Mouse (Mus musculus): Measurements from ENCODE around the gene Gga2. TPM values are rescaled to one million over a fixed set of nuclear protein-coding genes. Genes with fewer than 3 reads are reported as not detected.

The Gga2 gene
- polyA plus RNA-seq, 1 experiment from 2014 or later: 22.3 TPM

DNA sequence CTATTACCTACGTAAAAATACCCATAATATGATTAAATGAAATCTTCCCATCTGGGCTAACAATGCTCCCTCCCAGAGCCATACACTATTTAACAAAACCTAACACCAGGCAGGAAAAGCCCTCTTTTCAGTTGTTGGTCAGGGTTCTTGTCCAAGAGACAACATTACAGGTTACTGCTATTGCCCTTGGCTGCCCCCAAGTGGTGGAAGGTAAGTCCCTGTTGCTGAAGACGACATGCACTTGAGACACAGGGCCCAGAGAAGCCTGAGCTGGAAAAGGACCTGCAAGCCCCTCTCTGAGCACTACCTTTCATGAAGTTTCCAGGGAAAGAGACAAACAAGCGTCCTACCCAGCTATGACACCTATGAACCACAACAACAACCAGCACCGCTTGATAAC, 46.0 kb downstream of the Gga2 start:
- no peak overlapping the region for H3K4me3 ChIP-seq (ENCODE audit: low read depth, low read length)
- H3K9me3 ChIP-seq (ENCODE audit: low read length): no peaks in the 10 kb centered on the region
- 61% methylated on average over 4 of the region's 4 CpGs for WGBS
- no peak overlapping the region for H3K9ac ChIP-seq (replicated peaks; ENCODE audit: low read depth)
- H3K4me2 ChIP-seq (replicated peaks; ENCODE audit: low read depth, low read length): no peak overlapping the region
- H3K36me3 ChIP-seq (ENCODE audit: insufficient read depth, low read length): 0 out of 2 replicates have a peak, but pooled peaks cover 3% of the 10 kb centered on the region
- H3K27ac ChIP-seq (ENCODE audit: low read length): no peak overlapping the region
- DNase-seq (ENCODE audit: low spot score): peak; percentile 74
- H3K27me3 ChIP-seq (replicated peaks; ENCODE audit: insufficient read depth, low read length): no peaks in the 10 kb centered on the region
- no peak for ATAC-seq
- TF ChIP-seq CTCF (IDR thresholded peaks at IDR 0.05) (peak; percentile 85), EP300 (IDR thresholded peaks at IDR 0.05) (no peak)
- no peaks in the 10 kb centered on the region for H3K4me1 ChIP-seq (ENCODE audit: insufficient read depth, low read depth, low read length)

- 83% methylated on average over 3 of the region's 3 CpGs for WGBS
- H3K27me3 ChIP-seq (replicated peaks; ENCODE audit: insufficient read depth, low read length): no peaks in the 10 kb centered on the region
- TF ChIP-seq EP300 (IDR thresholded peaks at IDR 0.05) (no peak), CTCF (IDR thresholded peaks at IDR 0.05) (no peak)
- H3K9ac ChIP-seq (replicated peaks; ENCODE audit: low read depth): no peak overlapping the region
- no peak overlapping the region for H3K4me3 ChIP-seq (ENCODE audit: low read depth, low read length)
- ATAC-seq: no peak
- DNase-seq (ENCODE audit: low spot score): no peak
- 0 out of 2 replicates have a peak, but pooled peaks cover 6% of the 10 kb centered on the region for H3K36me3 ChIP-seq (ENCODE audit: insufficient read depth, low read length)
- no peak overlapping the region for H3K27ac ChIP-seq (ENCODE audit: low read length)
- H3K4me1 ChIP-seq (ENCODE audit: insufficient read depth, low read depth, low read length): no peaks in the 10 kb centered on the region
- no peaks in the 10 kb centered on the region for H3K9me3 ChIP-seq (ENCODE audit: low read length)
- no peak overlapping the region for H3K4me2 ChIP-seq (replicated peaks; ENCODE audit: low read depth, low read length)
These were observed 49.3 kb downstream of the Gga2 start for GRCm38 (mm10) chr7:121971698-121972097.

DNA sequence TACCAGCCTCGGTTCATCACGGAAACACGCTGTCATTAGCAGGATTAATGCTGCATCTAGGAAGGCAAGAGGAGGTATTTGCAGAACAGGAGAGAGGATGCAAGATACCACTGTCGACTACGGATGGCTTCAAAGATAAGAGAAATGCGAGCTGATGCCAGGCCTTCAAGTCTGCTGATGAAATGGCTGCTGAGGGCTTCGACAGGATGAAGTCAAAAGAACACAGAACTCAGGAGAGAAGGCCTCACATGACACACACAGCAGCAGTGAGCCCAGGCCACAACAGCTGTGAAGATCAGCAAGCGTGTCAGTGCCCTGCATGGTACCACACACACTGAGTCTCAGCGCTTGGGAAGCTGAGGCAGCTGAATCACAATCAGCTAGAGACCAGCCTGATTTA, 50.8 kb downstream of the Gga2 start:
- Histone ChIP-seq H3K9me3 (ENCODE audit: low read length) (no peaks in the 10 kb centered on the region), H3K36me3 (ENCODE audit: insufficient read depth, low read length) (0 out of 2 replicates have a peak, but pooled peaks cover 6% of the 10 kb centered on the region), H3K4me1 (ENCODE audit: insufficient read depth, low read depth, low read length) (no peaks in the 10 kb centered on the region), H3K27me3 (replicated peaks; ENCODE audit: insufficient read depth, low read length) (no peaks in the 10 kb centered on the region), H3K9ac (replicated peaks; ENCODE audit: low read depth) (no peak overlapping the region), H3K4me3 (ENCODE audit: low read depth, low read length) (no peak overlapping the region), H3K27ac (ENCODE audit: low read length) (no peak overlapping the region), H3K4me2 (replicated peaks; ENCODE audit: low read depth, low read length) (no peak overlapping the region)
- WGBS: 81% methylated on average over 9 of the region's 9 CpGs
- ATAC-seq: no peak
- no peak for TF ChIP-seq CTCF (IDR thresholded peaks at IDR 0.05)
- no peak for TF ChIP-seq EP300 (IDR thresholded peaks at IDR 0.05)
- DNase-seq (ENCODE audit: low spot score): no peak

DNA sequence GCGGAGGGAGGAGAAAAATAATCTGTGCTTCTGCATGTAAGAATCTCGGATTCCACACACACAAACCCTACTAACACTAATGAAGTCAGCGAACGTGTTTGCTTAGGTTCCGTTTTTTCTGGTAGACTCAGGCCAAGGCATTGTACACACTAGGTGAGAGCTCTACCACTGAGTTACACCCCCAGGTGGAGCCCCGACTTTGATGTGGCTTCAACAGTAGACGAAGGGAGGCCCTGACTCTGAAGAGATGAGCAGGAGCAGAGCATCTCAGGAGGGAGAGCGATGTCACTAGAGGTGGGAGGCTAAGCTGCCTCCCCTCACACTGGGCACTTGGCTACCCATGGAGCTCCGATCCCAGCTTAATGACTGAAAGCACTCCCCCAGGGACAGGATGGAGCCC, 52.2 kb downstream of the Gga2 start:
- H3K4me2 ChIP-seq (replicated peaks; ENCODE audit: low read depth, low read length): no peak overlapping the region
- 90% methylated on average over 9 of the region's 9 CpGs for WGBS
- no peak for ATAC-seq

DNA sequence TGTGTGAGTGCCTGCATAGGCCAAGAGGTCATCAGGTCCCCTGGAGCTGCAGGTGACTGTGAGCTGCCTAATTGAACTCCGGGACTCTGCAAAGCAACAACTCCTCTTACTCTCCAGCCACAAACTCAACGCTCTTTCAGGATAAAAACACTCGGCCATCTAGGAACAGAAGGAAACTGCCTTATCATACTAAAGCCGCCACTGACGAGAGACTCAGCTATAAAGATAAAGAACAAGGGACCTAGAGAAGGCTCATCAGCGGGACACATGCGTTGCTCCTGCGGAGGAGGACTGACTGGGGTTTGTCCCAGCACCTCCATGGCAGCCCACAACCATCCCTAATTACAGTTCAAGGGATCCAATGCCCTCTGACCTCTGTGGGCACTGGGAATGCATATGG, 52.8 kb downstream of the Gga2 start:
- Histone ChIP-seq H3K9me3 (ENCODE audit: low read length) (no peaks in the 10 kb centered on the region), H3K27me3 (replicated peaks; ENCODE audit: insufficient read depth, low read length) (no peaks in the 10 kb centered on the region), H3K4me1 (ENCODE audit: insufficient read depth, low read depth, low read length) (no peaks in the 10 kb centered on the region), H3K9ac (replicated peaks; ENCODE audit: low read depth) (no peak overlapping the region), H3K4me2 (replicated peaks; ENCODE audit: low read depth, low read length) (no peak overlapping the region), H3K27ac (ENCODE audit: low read length) (no peak overlapping the region), H3K4me3 (ENCODE audit: low read depth, low read length) (no peak overlapping the region), H3K36me3 (ENCODE audit: insufficient read depth, low read length) (0 out of 2 replicates have a peak, but pooled peaks cover 6% of the 10 kb centered on the region)
- DNase-seq (ENCODE audit: low spot score): no peak
- TF ChIP-seq CTCF (IDR thresholded peaks at IDR 0.05) (no peak), EP300 (IDR thresholded peaks at IDR 0.05) (no peak)
- ATAC-seq: no peak
- 66% methylated on average over 8 of the region's 8 CpGs for WGBS

More for the DNA sequence above, 52.2 kb downstream of the Gga2 start:
- no peak for DNase-seq (ENCODE audit: low spot score)
- TF ChIP-seq EP300 (IDR thresholded peaks at IDR 0.05): no peak
- Histone ChIP-seq H3K4me1 (ENCODE audit: insufficient read depth, low read depth, low read length) (no peaks in the 10 kb centered on the region), H3K36me3 (ENCODE audit: insufficient read depth, low read length) (0 out of 2 replicates have a peak, but pooled peaks cover 6% of the 10 kb centered on the region), H3K27me3 (replicated peaks; ENCODE audit: insufficient read depth, low read length) (no peaks in the 10 kb centered on the region), H3K27ac (ENCODE audit: low read length) (no peak overlapping the region), H3K9me3 (ENCODE audit: low read length) (no peaks in the 10 kb centered on the region), H3K4me3 (ENCODE audit: low read depth, low read length) (no peak overlapping the region), H3K9ac (replicated peaks; ENCODE audit: low read depth) (no peak overlapping the region)

DNA sequence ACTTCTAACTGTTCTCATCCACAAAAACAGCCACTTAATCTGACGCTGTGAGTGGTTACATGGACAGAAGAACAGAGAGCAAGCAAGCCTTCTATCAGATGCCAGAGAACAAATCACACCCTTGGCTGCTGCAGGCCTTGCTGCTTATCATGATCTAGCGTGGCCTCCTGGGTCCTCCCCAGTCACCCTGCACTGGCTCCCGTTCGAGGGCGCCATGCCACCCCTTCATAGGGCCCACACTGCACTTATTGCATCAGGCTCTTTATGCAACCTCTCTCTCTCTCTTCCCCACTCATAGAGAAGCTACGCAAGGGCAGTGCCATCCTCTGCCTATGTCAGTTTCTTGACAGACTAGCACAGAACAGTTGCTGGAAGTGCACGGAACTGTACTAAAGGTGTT, 54.9 kb downstream of the Gga2 start:
- DNase-seq (ENCODE audit: low spot score): no peak
- H3K4me1 ChIP-seq (ENCODE audit: insufficient read depth, low read depth, low read length): no peaks in the 10 kb centered on the region
- no peaks in the 10 kb centered on the region for H3K27me3 ChIP-seq (replicated peaks; ENCODE audit: insufficient read depth, low read length)
- no peak overlapping the region for H3K27ac ChIP-seq (ENCODE audit: low read length)
- no peak overlapping the region for H3K4me3 ChIP-seq (ENCODE audit: low read depth, low read length)
- TF ChIP-seq CTCF (IDR thresholded peaks at IDR 0.05) (no peak), EP300 (IDR thresholded peaks at IDR 0.05) (no peak)
- H3K9me3 ChIP-seq (ENCODE audit: low read length): no peaks in the 10 kb centered on the region
- H3K36me3 ChIP-seq (ENCODE audit: insufficient read depth, low read length): peaks cover 10% of the 10 kb centered on the region; the same call in 1 of the 2 replicates
- no peak overlapping the region for H3K9ac ChIP-seq (replicated peaks; ENCODE audit: low read depth)
- no peak overlapping the region for H3K4me2 ChIP-seq (replicated peaks; ENCODE audit: low read depth, low read length)
- WGBS: 78% methylated on average over 7 of the region's 7 CpGs
- ATAC-seq: no peak

GRCm38 (mm10) chr7:121963883-121964398, 57.1 kb downstream of the Gga2 start:
- WGBS: 59% methylated on average over 6 of the region's 6 CpGs
- Histone ChIP-seq H3K9ac (replicated peaks; ENCODE audit: low read depth) (no peak overlapping the region), H3K27ac (ENCODE audit: low read length) (no peak overlapping the region), H3K4me1 (ENCODE audit: insufficient read depth, low read depth, low read length) (no peaks in the 10 kb centered on the region), H3K4me3 (ENCODE audit: low read depth, low read length) (no peak overlapping the region), H3K4me2 (replicated peaks; ENCODE audit: low read depth, low read length) (no peak overlapping the region), H3K36me3 (ENCODE audit: insufficient read depth, low read length) (peaks cover 6% of the 10 kb centered on the region; the same call in 1 of the 2 replicates), H3K9me3 (ENCODE audit: low read length) (no peaks in the 10 kb centered on the region), H3K27me3 (replicated peaks; ENCODE audit: insufficient read depth, low read length) (no peaks in the 10 kb centered on the region)
- TF ChIP-seq EP300 (IDR thresholded peaks at IDR 0.05) (peak; percentile 38), CTCF (IDR thresholded peaks at IDR 0.05) (peak; percentile 77)
- DNase-seq (ENCODE audit: low spot score) (peak; percentile 83), ATAC-seq (peak; percentile 44; the same call in 1 of the 2 replicates)
